ENCODE assay signal across 18 mouse cellular contexts in genomic region chrX:108561977-108562376, GRCm38 (mm10).
DNase-seq lines count a peak whose midpoint lies in the region; TF ChIP-seq lines count a peak whose summit lies in the region.
"Had no signal": no experiment of that assay in that cellular context is flagged by ENCODE, and none has a peak within 500 bp of the region (broad histone marks: within the 10 kb centered on the region; RNA-seq: fewer than 3 reads in every experiment).

No protein-coding gene starts in this region.

- peak; percentile 59 for DNase-seq in MEL (ENCODE audit: low read depth, low spot score)
- DNase-seq in MEL-GATA-1-ER (ENCODE audit: extremely low read depth, low read depth) = peak; percentile 3
- no peak for DNase-seq in adrenal gland, adult 8-10 months
- DNase-seq in thymus, postnatal 14 days = no peak
- DNase-seq: adrenal gland, adult 2 months; adrenal gland, postnatal 10 days; adrenal gland, postnatal 14 days; adrenal gland, postnatal 25 days; adrenal gland, postnatal 36 days; B cell, adult 2 months; cerebellum, adult 11 months; cerebellum, adult 11-12 months; cerebellum, adult 18-20 months; cerebellum, adult 2 months; cerebellum, adult 8-10 months; cerebellum, adult 9-10 months had no signal

- H3K27me3 ChIP-seq in MEL (ENCODE audit: control insufficient read depth in 1 of 2, insufficient read depth in 2 of 2, low read length in 2 of 2) = no peaks in the 10 kb centered on the region
- H3K27me3 ChIP-seq: CH12.LX had no signal

- no peak for TF ChIP-seq RAD21 in MEL (IDR thresholded peaks at IDR 0.05; ENCODE audit: low read depth, low read length)

- no peak for TF ChIP-seq CTCF in MEL (IDR thresholded peaks at IDR 0.05 in 2 of 3, conservative IDR thresholded peaks at IDR 0.05 in 1 of 3; ENCODE audit: control insufficient read depth in 1 of 3, insufficient read depth in 1 of 3, low read depth in 2 of 3, low read length in 3 of 3, poor library complexity in 1 of 3, severe bottlenecking in 1 of 3)

- H3K4me1 ChIP-seq in MEL (ENCODE audit: control insufficient read depth in 1 of 2, insufficient read depth in 2 of 2, low read length in 2 of 2) = no peaks in the 10 kb centered on the region; a peak in 2 of 4 replicates

- peak in 1 of 2 experiments; percentile 82; a peak in 3 of 4 replicates for TF ChIP-seq EP300 in MEL (IDR thresholded peaks at IDR 0.05; ENCODE audit: low read depth in 1 of 2, low read length in 2 of 2)

- H3K27ac ChIP-seq in MEL (ENCODE audit: control insufficient read depth, low read depth, low read length) = no peak overlapping the region

- TF ChIP-seq POLR2A in MEL (IDR thresholded peaks at IDR 0.05; ENCODE audit: control insufficient read depth in 1 of 2, insufficient read depth in 1 of 2, low read depth in 1 of 2, low read length in 2 of 2, poor library complexity in 1 of 2) = no peak

- no peaks in the 10 kb centered on the region for H3K79me2 ChIP-seq in MEL (ENCODE audit: control insufficient read depth, insufficient read depth, low read length, poor library complexity)

- H3K9me3 ChIP-seq in MEL (replicated peaks; ENCODE audit: insufficient read depth, low read length) = no peaks in the 10 kb centered on the region; the same call in 1 of the 2 replicates
- H3K9me3 ChIP-seq: G1E had no signal

- no peak overlapping the region for H3K9ac ChIP-seq in MEL (ENCODE audit: control insufficient read depth, low read depth, low read length, poor library complexity, severe bottlenecking)

- H3K4me3 ChIP-seq in MEL (ENCODE audit: control insufficient read depth in 1 of 2, insufficient read depth in 1 of 2, low read depth in 2 of 2, low read length in 2 of 2) = no peak overlapping the region

- H3K36me3 ChIP-seq in MEL (ENCODE audit: control insufficient read depth in 1 of 2, insufficient read depth in 2 of 2, low read length in 2 of 2) = peaks cover 0 to 5% of the 10 kb centered on the region in 2 experiments; a peak in 2 of 4 replicates
- H3K36me3 ChIP-seq: G1E had no signal

TF ChIP-seq in MEL, 35 proteins besides CTCF, POLR2A, EP300 and RAD21:
- no peak for TF ChIP-seq SMC3 (IDR thresholded peaks at IDR 0.05; ENCODE audit: low read depth, low read length)
- TF ChIP-seq TBP (IDR thresholded peaks at IDR 0.05; ENCODE audit: low read depth, low read length) = no peak
- no peak for TF ChIP-seq RCOR1 (IDR thresholded peaks at IDR 0.05; ENCODE audit: low read depth, low read length)
- TF ChIP-seq ELF1 (IDR thresholded peaks at IDR 0.05; ENCODE audit: low read depth, low read length) = no peak
- no peak for TF ChIP-seq CHD1 (IDR thresholded peaks at IDR 0.05; ENCODE audit: low read depth, low read length)
- TF ChIP-seq HCFC1 (IDR thresholded peaks at IDR 0.05; ENCODE audit: low read depth, low read length) = no peak
- TF ChIP-seq GATA1 (IDR thresholded peaks at IDR 0.05; ENCODE audit: low read depth, low read length) = peak; percentile 54; the same call in 1 of the 2 replicates
- no peak for TF ChIP-seq MEF2A (IDR thresholded peaks at IDR 0.05; ENCODE audit: extremely low read depth, insufficient replicate concordance, low read depth, low read length, poor library complexity, severe bottlenecking)
- no peak for TF ChIP-seq ZC3H11A (IDR thresholded peaks at IDR 0.05; ENCODE audit: low read depth, low read length)
- TF ChIP-seq ZNF384 (IDR thresholded peaks at IDR 0.05; ENCODE audit: low read depth, low read length) = peak; percentile 85
- TF ChIP-seq BHLHE40 (IDR thresholded peaks at IDR 0.05; ENCODE audit: borderline replicate concordance, low read depth, low read length) = no peak
- no peak for TF ChIP-seq MAX (IDR thresholded peaks at IDR 0.05; ENCODE audit: low read length)
TF ChIP-seq in MEL: peak in this region for 2.

Comparison
In these comparisons a context has a peak if more than half of its experiments do, and no peak if none do; other contexts are left out.
1. DNase-seq: peak in MEL (single experiment) and MEL-GATA-1-ER (single experiment); none in adrenal gland, adult 8-10 months (single experiment) and thymus, postnatal 14 days (single experiment).